Mouse (Mus musculus) embryonic stem cell, embryonic (primary cell): ENCODE data around the gene Pdik1l.

Experiments used
- CTCF ChIA-PET, 4 experiments: fragments of 300-600 bp in 2 of 4; fragments of 350-600 bp in 2 of 4; sonication (Branson Sonifier 250); formaldehyde crosslinking; loops; one replicate each; lab custom pipeline; 2022; ENCODE audit warnings: inconsistent platforms in 2 of 4; lab: Charles Lee
- POLR2A ChIA-PET, 4 experiments: fragments of 300-600 bp in 2 of 4; fragments of 350-600 bp in 2 of 4; sonication (Branson Sonifier 250); formaldehyde crosslinking; loops; one replicate each; lab custom pipeline; 2022; ENCODE audit warnings: antibody characterized with exemption in 4 of 4, inconsistent platforms in 1 of 4; lab: Charles Lee

Gene Pdik1l

DNA sequence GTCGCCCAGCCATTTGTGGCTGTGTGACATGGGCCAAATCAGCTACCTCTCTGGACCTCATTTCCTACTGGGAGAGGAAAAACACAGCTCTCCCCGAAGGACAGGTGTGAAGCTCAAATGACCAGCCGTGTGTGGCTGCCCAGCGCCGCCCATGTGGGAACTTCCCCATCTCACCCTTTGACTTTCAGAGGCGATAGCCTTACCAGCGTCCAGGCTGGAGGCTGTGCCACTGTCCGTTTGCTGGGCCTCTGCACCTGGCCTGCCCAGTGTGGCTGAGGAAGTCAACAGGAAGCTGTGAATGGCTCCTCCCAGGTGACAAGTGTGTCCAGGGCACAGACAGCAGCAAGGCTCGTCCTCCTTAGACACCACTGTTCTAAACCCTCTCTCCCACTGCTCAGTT is 24.1 kb upstream of the Pdik1l start:
- ChIA-PET CTCF (interaction anchor here in 3 of 4 experiments (0.6 to 3.2 kb wide), 9 partner anchors 11 to 125 kb away, joined by 3 to 13 read pairs (median 4); partner anchors contain the start of gene Cep85 (in 1 of the 3)), POLR2A (interaction anchor here in 3 of 4 experiments (0.9 to 6.4 kb wide), 9 partner anchors 10 to 66 kb away, joined by 3 to 44 read pairs (median 4); partner anchors contain the start of gene Pdik1l (in 1 of the 3))

DNA sequence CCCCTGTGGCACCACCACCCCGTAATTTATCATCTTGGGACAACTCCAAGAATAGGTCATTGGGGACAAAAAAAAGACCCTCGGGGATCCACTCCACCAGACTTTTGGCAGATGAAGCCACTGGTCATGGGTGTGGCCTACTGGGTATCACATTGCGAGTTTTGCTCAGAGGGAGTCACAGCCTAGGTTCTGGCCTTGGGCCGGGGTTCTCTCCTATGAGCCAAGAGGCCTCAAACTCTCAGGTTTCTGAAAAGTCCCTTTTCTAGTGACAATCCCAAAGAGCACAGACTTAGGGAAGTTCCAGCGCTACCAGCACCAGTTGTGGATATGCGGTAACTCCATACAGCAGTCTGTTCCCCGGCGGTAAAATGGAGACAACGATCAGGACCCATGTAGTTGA is 23.0 kb upstream of the Pdik1l start:
- POLR2A ChIA-PET, result interaction anchor here in 3 of 4 experiments (1.3 to 6.4 kb wide), 4 partner anchors 9 to 61 kb away, joined by 3 to 44 read pairs (median 4); no protein-coding TSS in a partner anchor

GRCm38 (mm10) chr4:134310106-134310505 is 22.4 kb upstream of the Pdik1l start:
- POLR2A ChIA-PET, result no interaction called here
- CTCF ChIA-PET, result no interaction called here

More for the DNA sequence above, 23.0 kb upstream of the Pdik1l start:
- CTCF ChIA-PET, result interaction anchor here in 2 of 4 experiments (0.6 to 1.3 kb wide), 2 partner anchors 14 to 86 kb away, joined by 3 read pairs; partner anchors contain the start of gene Pafah2 (in 1 of the 2)

DNA sequence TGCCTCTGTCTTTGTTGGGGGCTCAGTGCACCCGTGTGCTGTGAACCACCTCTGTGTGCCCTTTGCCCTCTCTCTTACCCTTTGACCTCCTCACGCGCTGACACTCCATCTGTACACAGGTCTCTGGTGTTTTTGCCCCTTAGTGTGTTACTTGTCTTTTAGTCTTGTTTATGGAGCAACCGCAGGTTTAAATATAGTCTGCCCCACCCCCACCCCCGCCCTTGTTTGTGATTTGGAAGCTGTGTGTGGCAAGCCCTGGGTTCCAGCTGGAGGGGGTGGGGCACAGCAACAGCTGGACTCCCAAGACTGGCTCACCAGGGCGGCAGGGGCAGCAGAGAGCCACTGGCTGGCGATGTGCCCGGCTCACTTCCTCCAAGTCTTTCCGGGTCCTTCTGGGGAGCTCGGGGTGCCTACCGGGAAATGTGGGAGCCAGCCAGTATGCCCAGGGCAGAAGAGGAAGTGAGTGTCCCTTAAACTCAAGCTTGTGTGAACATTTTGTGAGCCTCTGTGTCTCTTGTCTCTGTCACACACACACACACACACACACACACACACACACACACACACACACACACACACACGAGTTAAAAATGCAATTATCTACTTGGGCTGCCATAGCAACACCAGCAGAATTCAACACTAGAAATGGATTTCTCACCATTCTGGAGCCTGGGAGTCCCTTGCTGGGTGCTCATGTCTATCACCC is 19.8 kb upstream of the Pdik1l start:
- ChIA-PET POLR2A (interaction anchor here in 3 of 4 experiments (0.6 to 1.8 kb wide), 9 partner anchors 9 to 426 kb away, joined by 3 to 7 read pairs (median 4); no protein-coding TSS in a partner anchor), CTCF (interaction anchor here in 3 of 4 experiments (0.6 to 1.8 kb wide), 12 partner anchors 8 to 1613 kb away, joined by 3 to 7 read pairs (median 3); partner anchors contain the start of gene Fuca1 (in 1 of the 3))

GRCm38 (mm10) chr4:134306963-134307362 is 19.3 kb upstream of the Pdik1l start:
- ChIA-PET CTCF (interaction anchor here in 2 of 4 experiments (0.6 to 1.0 kb wide), 5 partner anchors 50 to 1614 kb away, joined by 3 to 5 read pairs (median 3); partner anchors contain the start of gene Fuca1 (in 1 of the 2)), POLR2A (interaction anchor here in 3 of 4 experiments (0.6 to 1.1 kb wide), 5 partner anchors 9 to 426 kb away, joined by 3 to 4 read pairs (median 4); no protein-coding TSS in a partner anchor)

GRCm38 (mm10) chr4:134302084-134302483 is 14.4 kb upstream of the Pdik1l start:
- ChIA-PET POLR2A (interaction anchor here in 3 of 4 experiments (0.7 to 4.3 kb wide), 10 partner anchors 10 to 197 kb away, joined by 3 to 44 read pairs (median 4); partner anchors contain the start of genes Pdik1l (in 1 of the 3) and Trim63 (in 1 of the 3)), CTCF (interaction anchor here in 2 of 4 experiments (0.6 to 1.9 kb wide), 7 partner anchors 9 to 239 kb away, joined by 3 to 7 read pairs (median 4); no protein-coding TSS in a partner anchor)

GRCm38 (mm10) chr4:134300316-134300715 is 12.6 kb upstream of the Pdik1l start:
- POLR2A ChIA-PET, result interaction anchor here in 2 of 4 experiments (0.5 to 4.3 kb wide), 11 partner anchors 9 to 101 kb away, joined by 3 to 44 read pairs (median 5); partner anchors contain the start of genes Pdik1l (in 2 of the 2) and Trim63 (in 1 of the 2)
- CTCF ChIA-PET, result interaction anchor here in 2 of 4 experiments (0.6 to 2.2 kb wide), 11 partner anchors 8 to 113 kb away, joined by 3 to 11 read pairs (median 4); partner anchors contain the start of genes Cep85 (in 1 of the 2) and Pafah2 (in 1 of the 2)

GRCm38 (mm10) chr4:134299498-134299810 is 11.8 kb upstream of the Pdik1l start:
- ChIA-PET POLR2A (interaction anchor here in 3 of 4 experiments (0.6 to 4.3 kb wide), 27 partner anchors 10 to 1262 kb away, joined by 3 to 44 read pairs (median 3); partner anchors contain the start of genes Grrp1 (in 2 of the 3), Pafah2 (in 2 of the 3), Pdik1l (in 2 of the 3) and Trim63 (in 2 of the 3)), CTCF (interaction anchor here in 2 of 4 experiments (0.6 to 2.6 kb wide), 13 partner anchors 9 to 1476 kb away, joined by 3 to 12 read pairs (median 4); partner anchors contain the start of genes Cep85 (in 1 of the 2), Pafah2 (in 1 of the 2) and Pdik1l (in 1 of the 2))

- ChIA-PET CTCF (interaction anchor here (0.6 to 3.6 kb wide), 19 partner anchors 10 to 1475 kb away, joined by 3 to 16 read pairs (median 4); partner anchors contain the start of genes Cep85 (in 1 of the 4), Pafah2 (in 1 of the 4), Pdik1l (in 1 of the 4) and Trim63 (in 1 of the 4)), POLR2A (interaction anchor here in 3 of 4 experiments (0.6 to 4.3 kb wide), 31 partner anchors 11 to 483 kb away, joined by 3 to 44 read pairs (median 3); partner anchors contain the start of genes Cep85 (in 2 of the 3), Grrp1 (in 2 of the 3), Pafah2 (in 2 of the 3) and Pdik1l (in 2 of the 3))
Measured at GRCm38 (mm10) chr4:134298626-134299497, 11.2 kb upstream of the Pdik1l start.

DNA sequence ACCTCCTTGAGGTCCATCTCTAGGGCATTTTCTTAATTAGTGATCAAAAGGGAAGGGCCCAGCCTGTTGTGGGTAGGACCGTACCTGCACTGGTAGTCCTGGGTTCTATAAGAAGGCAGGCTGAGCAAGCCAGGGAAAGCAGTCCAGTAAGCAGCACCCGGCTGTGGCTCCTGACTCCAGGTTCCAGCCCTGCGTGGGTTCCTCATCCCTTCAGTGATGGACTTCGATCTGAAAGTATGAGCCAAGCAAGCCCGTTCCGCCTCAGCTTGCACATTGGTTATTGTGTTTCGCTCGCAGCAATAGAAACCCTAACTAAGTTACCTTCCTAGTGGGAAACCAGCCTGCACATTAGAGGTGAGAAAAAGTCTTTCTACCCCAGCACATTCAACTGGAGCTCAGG is 9.7 kb upstream of the Pdik1l start:
- ChIA-PET POLR2A (interaction anchor here in 2 of 4 experiments (0.8 to 1.4 kb wide), 5 partner anchors 11 to 110 kb away, joined by 3 read pairs; partner anchors contain the start of gene Cep85 (in 1 of the 2)), CTCF (interaction anchor here in 3 of 4 experiments (0.6 to 3.6 kb wide), 10 partner anchors 10 to 254 kb away, joined by 3 to 16 read pairs (median 3); partner anchors contain the start of genes Pdik1l (in 1 of the 3) and Trim63 (in 1 of the 3))

- ChIA-PET POLR2A (interaction anchor here in 3 of 4 experiments (0.6 to 2.0 kb wide), 7 partner anchors 9 to 83 kb away, joined by 3 to 5 read pairs (median 3); partner anchors contain the start of genes Pdik1l (in 1 of the 3) and Trim63 (in 1 of the 3)), CTCF (interaction anchor here (0.5 to 3.6 kb wide), 27 partner anchors 9 to 1893 kb away, joined by 3 to 16 read pairs (median 4); partner anchors contain the start of genes Pdik1l (in 1 of the 4) and Trim63 (in 1 of the 4))
Measured at GRCm38 (mm10) chr4:134296523-134296922, 8.8 kb upstream of the Pdik1l start.

GRCm38 (mm10) chr4:134296096-134296495 is 8.4 kb upstream of the Pdik1l start:
- POLR2A ChIA-PET, result interaction anchor here in 3 of 4 experiments (0.6 to 2.0 kb wide), 6 partner anchors 9 to 83 kb away, joined by 3 to 5 read pairs (median 3); partner anchors contain the start of genes Grrp1 (in 1 of the 3), Pdik1l (in 1 of the 3) and Trim63 (in 1 of the 3)
- CTCF ChIA-PET, result interaction anchor here (0.5 to 3.6 kb wide), 21 partner anchors 9 to 260 kb away, joined by 3 to 16 read pairs (median 3); partner anchors contain the start of genes Pdik1l (in 1 of the 4) and Trim63 (in 1 of the 4)

DNA sequence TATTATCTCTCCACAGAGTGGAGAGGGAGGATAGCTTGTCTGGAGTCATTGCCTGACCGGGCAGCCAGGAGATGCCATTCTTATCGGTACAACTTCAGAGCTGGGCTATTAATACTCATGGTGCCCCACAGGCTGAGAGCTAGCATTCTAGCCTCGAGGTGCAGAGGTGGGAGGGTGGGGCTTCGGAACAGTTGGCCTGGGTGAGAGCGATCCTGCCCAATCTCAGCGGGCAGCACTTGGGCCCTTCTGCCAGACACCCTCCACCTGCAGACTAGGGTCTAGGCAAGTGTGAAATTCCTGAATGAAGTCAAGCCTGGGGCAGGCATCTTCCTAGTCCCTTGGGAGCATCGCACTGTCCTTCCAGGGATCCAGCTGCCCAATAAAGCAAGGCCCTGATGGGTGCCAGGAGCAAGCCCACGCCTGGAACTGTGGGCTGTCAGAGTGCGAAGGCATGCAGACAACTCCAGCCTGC is 6.0 kb upstream of the Pdik1l start:
- CTCF ChIA-PET, result interaction anchor here in 3 of 4 experiments (0.5 to 3.5 kb wide), 15 partner anchors 8 to 257 kb away, joined by 3 to 18 read pairs (median 5); partner anchors contain the start of genes Cep85 (in 1 of the 3) and E130218I03Rik (in 1 of the 3)
- POLR2A ChIA-PET, result interaction anchor here in 2 of 4 experiments (0.6 to 1.7 kb wide), 7 partner anchors 22 to 574 kb away, joined by 3 to 5 read pairs (median 3); partner anchors contain the start of gene Cep85 (in 1 of the 2)

GRCm38 (mm10) chr4:134293061-134293691 is 5.5 kb upstream of the Pdik1l start:
- CTCF ChIA-PET, result interaction anchor here in 3 of 4 experiments (0.5 to 3.5 kb wide), 24 partner anchors 9 to 178 kb away, joined by 3 to 18 read pairs (median 5); partner anchors contain the start of genes Cep85 (in 3 of the 3), E130218I03Rik (in 1 of the 3) and Trim63 (in 1 of the 3)
- POLR2A ChIA-PET, result interaction anchor here in 3 of 4 experiments (0.5 to 1.7 kb wide), 12 partner anchors 18 to 573 kb away, joined by 3 to 7 read pairs (median 4); no protein-coding TSS in a partner anchor

- POLR2A ChIA-PET, result interaction anchor here in 2 of 4 experiments (0.8 to 1.7 kb wide), 15 partner anchors 8 to 164 kb away, joined by 3 to 5 read pairs (median 4); partner anchors contain the start of genes Cep85 (in 2 of the 2) and Sh3bgrl3 (in 1 of the 2)
- CTCF ChIA-PET, result interaction anchor here in 3 of 4 experiments (0.6 to 3.5 kb wide), 40 partner anchors 8 to 220 kb away, joined by 3 to 18 read pairs (median 4); partner anchors contain the start of genes Cep85 (in 3 of the 3), Grrp1 (in 1 of the 3), Pafah2 (in 1 of the 3) and Trim63 (in 1 of the 3)
Measured at GRCm38 (mm10) chr4:134292067-134292466, 4.4 kb upstream of the Pdik1l start.
